Mouse (Mus musculus) erythroblast, embryonic 14.5 days (primary cell): ENCODE measurements around the gene Immp2l.

Experiments
- GATA1 ChIP-seq: IDR thresholded peaks from 2 replicates; pipeline ENCODE4 v1.6.1; 2012; ENCODE audit warnings: low read length, inconsistent platforms, mixed read lengths
- TAL1 ChIP-seq: IDR thresholded peaks from 3 replicates; pipeline ENCODE4 v1.6.1; 2012; ENCODE audit warnings: low read length, inconsistent platforms, mixed read lengths

- TF ChIP-seq GATA1: no peak
- no peak for TF ChIP-seq TAL1
Measured at GRCm38 (mm10) chr12:41275361-41275760, 251.5 kb downstream of the Immp2l start.
